Mouse (Mus musculus): ENCODE results near the gene Klk14. TPM values are rescaled to one million over a fixed set of nuclear protein-coding genes. Genes with fewer than 3 reads are reported as not detected.

Gene Klk14
- polyA plus RNA-seq (2014; fragmentation: Nextera tagmentation; extraction: Ambion mirVana), result not detected in 2 replicates

DNA sequence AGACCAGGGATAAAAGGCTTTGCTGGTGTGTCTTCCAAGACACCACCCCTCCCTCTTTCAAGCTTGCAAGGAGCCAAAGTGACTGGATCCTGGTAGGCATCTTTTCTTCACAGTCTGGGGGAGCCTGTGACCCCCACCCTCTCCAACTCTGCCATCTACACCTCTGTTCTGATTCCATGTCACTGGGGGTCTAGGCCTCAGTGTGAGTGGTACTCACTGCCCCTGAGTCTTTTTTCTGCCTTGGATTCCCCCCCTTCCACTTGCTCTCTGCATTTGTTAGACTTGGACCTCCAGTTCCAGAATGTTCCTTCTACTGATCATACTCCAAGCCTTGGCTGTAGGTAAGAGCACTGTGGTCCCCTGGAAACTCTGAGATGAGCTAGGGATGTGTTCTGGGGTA, at the start of gene Klk14:
Klk14 (plus strand) TSS at position 301 of the 400 bp plus-strand sequence.
- ATAC-seq (ENCODE audit: insufficient read depth) (no peak), DNase-seq (no peak)
- Histone ChIP-seq H3K4me1 (ENCODE audit: insufficient read depth) (no peaks in the 10 kb centered on the region), H3K36me3 (ENCODE audit: insufficient read depth) (no peaks in the 10 kb centered on the region), H3K9ac (no peak within 1 kb of the TSS), H3K27me3 (ENCODE audit: insufficient read depth, low read length) (no peaks in the 10 kb centered on the region), H3K27ac (ENCODE audit: low read depth) (no peak within 1 kb of the TSS), H3K4me3 (ENCODE audit: low read depth, low read length) (no peak within 1 kb of the TSS), H3K9me3 (ENCODE audit: low read depth, low read length) (no peaks in the 10 kb centered on the region), H3K4me2 (no peak within 1 kb of the TSS)
- no peak for TF ChIP-seq CTCF (IDR thresholded peaks at IDR 0.05; ENCODE audit: low read depth)

DNA sequence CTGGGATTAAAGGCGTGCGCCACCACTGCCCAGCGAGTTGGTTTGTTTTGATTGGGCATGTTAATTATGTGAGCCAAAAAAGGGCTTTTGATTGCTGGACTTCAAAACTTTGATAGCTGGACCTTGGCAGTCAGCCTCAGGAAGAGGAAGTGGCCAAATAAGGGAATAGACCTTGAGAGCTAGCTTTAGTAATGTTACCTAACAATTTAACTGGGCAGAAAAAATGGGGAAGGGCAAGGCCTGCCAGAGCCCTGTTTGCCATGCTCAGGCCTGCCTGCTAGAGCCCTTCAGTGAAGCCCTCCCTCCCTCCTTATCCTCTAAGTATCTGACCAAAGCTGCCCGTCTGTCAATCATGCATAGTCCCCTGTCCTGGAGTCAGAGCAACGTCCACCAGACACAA, 47.6 kb upstream of the Klk14 start:
- 71% methylated on average over 5 of the region's 5 CpGs for WGBS
- H3K27ac ChIP-seq (ENCODE audit: low read depth), result no peak overlapping the region

DNA sequence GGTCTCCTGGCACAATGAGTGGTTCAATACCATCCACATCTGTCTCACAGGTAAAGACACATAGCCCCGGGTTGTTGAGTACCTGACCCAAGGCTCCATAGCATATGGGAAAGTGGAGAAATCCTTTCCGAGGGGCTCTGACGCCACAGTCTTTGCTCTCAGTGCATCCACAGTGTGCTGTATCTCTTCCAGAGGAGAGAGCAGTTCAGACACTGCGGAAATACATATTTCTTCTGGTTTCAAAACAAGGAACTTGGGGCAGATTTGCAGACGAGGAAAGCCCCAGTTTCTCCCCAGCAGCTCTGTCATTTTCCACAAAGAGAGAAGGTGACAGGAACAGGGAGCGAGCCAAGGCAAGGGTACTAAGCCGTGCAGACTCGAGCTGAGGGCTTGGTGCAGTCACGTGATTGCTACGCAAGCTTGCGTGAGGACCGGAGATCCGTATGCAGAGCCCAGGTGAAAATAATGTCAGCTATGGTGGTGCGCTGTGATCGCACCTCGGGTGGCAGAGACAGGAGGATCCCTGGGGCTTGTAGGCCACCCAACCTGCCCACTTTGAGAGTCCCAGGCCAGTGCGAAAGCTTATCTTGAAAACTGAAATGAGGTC, 47.1 kb upstream of the Klk14 start:
- no peak overlapping the region for H3K9ac ChIP-seq
- 66% methylated on average over 17 of the region's 17 CpGs for WGBS
- no peak for ATAC-seq (ENCODE audit: insufficient read depth)

More for the DNA sequence above, 47.6 kb upstream of the Klk14 start:
- H3K9ac ChIP-seq, result no peak overlapping the region
- H3K4me3 ChIP-seq (ENCODE audit: low read depth, low read length), result no peak overlapping the region
- no peak for ATAC-seq (ENCODE audit: insufficient read depth)
- no peaks in the 10 kb centered on the region for H3K27me3 ChIP-seq (ENCODE audit: insufficient read depth, low read length)
- H3K4me1 ChIP-seq (ENCODE audit: insufficient read depth), result no peaks in the 10 kb centered on the region
- TF ChIP-seq CTCF (IDR thresholded peaks at IDR 0.05; ENCODE audit: low read depth), result no peak
- no peak overlapping the region for H3K4me2 ChIP-seq
- no peaks in the 10 kb centered on the region for H3K9me3 ChIP-seq (ENCODE audit: low read depth, low read length)
- H3K36me3 ChIP-seq (ENCODE audit: insufficient read depth), result no peaks in the 10 kb centered on the region
- no peak for DNase-seq

DNA sequence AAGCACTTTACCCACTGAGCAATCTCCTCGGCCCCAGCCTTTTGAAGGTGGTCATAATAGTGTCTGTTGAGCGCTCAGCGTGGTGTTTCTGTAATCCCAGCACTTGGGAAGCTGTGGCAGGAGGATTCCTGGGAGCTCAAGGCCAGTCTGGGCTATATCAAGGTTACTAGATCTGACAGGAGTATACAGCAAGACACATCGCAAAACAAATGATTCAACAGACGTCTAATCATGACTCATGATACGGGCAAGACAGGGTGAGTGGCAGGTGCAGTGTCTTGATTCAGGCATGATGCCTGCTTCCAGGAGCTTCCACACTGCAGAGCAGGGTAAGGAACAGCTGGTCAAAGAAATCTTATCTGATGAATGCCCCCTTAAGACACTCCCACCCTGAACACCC, 37.5 kb upstream of the Klk14 start:
- WGBS, result 85% methylated on average over 6 of the region's 6 CpGs
- no peak overlapping the region for H3K9ac ChIP-seq
- TF ChIP-seq CTCF (IDR thresholded peaks at IDR 0.05; ENCODE audit: low read depth), result no peak
- no peaks in the 10 kb centered on the region; the same call in 1 of the 2 replicates for H3K9me3 ChIP-seq (ENCODE audit: low read depth, low read length)
- no peak for ATAC-seq (ENCODE audit: insufficient read depth)
- H3K4me3 ChIP-seq (ENCODE audit: low read depth, low read length), result no peak overlapping the region
- no peaks in the 10 kb centered on the region for H3K4me1 ChIP-seq (ENCODE audit: insufficient read depth)
- no peak overlapping the region for H3K4me2 ChIP-seq
- no peak for DNase-seq
- no peak overlapping the region for H3K27ac ChIP-seq (ENCODE audit: low read depth)
- H3K36me3 ChIP-seq (ENCODE audit: insufficient read depth), result no peaks in the 10 kb centered on the region
- no peaks in the 10 kb centered on the region for H3K27me3 ChIP-seq (ENCODE audit: insufficient read depth, low read length)

More for the DNA sequence above, 47.1 kb upstream of the Klk14 start:
- no peak for TF ChIP-seq CTCF (IDR thresholded peaks at IDR 0.05; ENCODE audit: low read depth)
- H3K9me3 ChIP-seq (ENCODE audit: low read depth, low read length), result no peaks in the 10 kb centered on the region
- DNase-seq, result no peak
- no peaks in the 10 kb centered on the region for H3K36me3 ChIP-seq (ENCODE audit: insufficient read depth)
- no peak overlapping the region for H3K4me2 ChIP-seq
- H3K27ac ChIP-seq (ENCODE audit: low read depth), result no peak overlapping the region
- no peaks in the 10 kb centered on the region for H3K27me3 ChIP-seq (ENCODE audit: insufficient read depth, low read length)
- H3K4me3 ChIP-seq (ENCODE audit: low read depth, low read length), result no peak overlapping the region
- H3K4me1 ChIP-seq (ENCODE audit: insufficient read depth), result no peaks in the 10 kb centered on the region

DNA sequence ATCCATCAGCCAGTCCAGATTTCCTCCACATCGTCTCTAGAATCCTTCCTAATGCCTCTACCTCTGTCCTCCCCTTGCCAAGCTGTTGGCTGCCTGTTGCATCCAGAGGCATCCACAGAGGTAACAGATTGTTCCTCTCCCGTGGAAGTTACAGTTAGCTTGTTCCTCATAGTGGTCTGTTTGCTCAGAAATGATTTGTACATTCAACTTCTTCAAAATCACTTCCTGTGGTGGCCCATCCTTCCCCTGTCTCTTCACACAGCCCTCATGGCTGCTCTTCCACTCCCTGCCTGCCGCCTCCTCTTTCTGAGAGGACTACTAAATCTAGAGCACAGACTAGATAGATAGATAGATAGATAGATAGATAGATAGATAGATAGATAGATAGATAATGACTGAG, 35.7 kb upstream of the Klk14 start:
- no peaks in the 10 kb centered on the region for H3K27me3 ChIP-seq (ENCODE audit: insufficient read depth, low read length)
- H3K36me3 ChIP-seq (ENCODE audit: insufficient read depth), result no peaks in the 10 kb centered on the region
- no peak for DNase-seq
- no peak for ATAC-seq (ENCODE audit: insufficient read depth)
- 68% methylated on average over 3 of the region's 3 CpGs for WGBS
- no peak overlapping the region for H3K9ac ChIP-seq
- no peak overlapping the region for H3K27ac ChIP-seq (ENCODE audit: low read depth)
- H3K4me3 ChIP-seq (ENCODE audit: low read depth, low read length), result no peak overlapping the region
- no peaks in the 10 kb centered on the region for H3K4me1 ChIP-seq (ENCODE audit: insufficient read depth)
- no peak for TF ChIP-seq CTCF (IDR thresholded peaks at IDR 0.05; ENCODE audit: low read depth)
- H3K9me3 ChIP-seq (ENCODE audit: low read depth, low read length), result no peaks in the 10 kb centered on the region; the same call in 1 of the 2 replicates
- H3K4me2 ChIP-seq, result no peak overlapping the region

DNA sequence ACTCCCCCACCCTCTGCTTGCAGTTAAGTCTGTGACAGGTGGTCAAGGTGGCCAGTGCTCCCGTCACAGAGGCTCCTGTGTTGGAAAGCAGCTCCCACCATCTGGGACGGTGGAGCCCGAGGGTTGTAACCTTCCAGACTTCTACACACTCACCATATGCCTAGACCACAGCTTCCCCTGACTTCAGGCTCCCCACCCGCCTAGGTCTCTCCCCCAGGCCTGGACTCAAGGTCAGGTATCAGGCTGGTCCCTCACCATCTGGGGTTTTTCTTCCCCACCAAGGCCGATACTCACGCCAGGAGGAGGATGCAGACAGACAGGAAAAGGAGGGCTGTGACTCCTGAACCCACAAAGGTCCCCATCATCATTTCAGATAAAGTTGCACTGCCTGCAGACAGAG, 34.0 kb upstream of the Klk14 start:
- Histone ChIP-seq H3K9me3 (ENCODE audit: low read depth, low read length) (no peaks in the 10 kb centered on the region; the same call in 1 of the 2 replicates), H3K4me2 (no peak overlapping the region), H3K9ac (no peak overlapping the region), H3K4me1 (ENCODE audit: insufficient read depth) (no peaks in the 10 kb centered on the region), H3K27me3 (ENCODE audit: insufficient read depth, low read length) (no peaks in the 10 kb centered on the region), H3K36me3 (ENCODE audit: insufficient read depth) (no peaks in the 10 kb centered on the region), H3K27ac (ENCODE audit: low read depth) (no peak overlapping the region), H3K4me3 (ENCODE audit: low read depth, low read length) (no peak overlapping the region)
- TF ChIP-seq CTCF (IDR thresholded peaks at IDR 0.05; ENCODE audit: low read depth), result no peak
- no peak for DNase-seq
- no peak for ATAC-seq (ENCODE audit: insufficient read depth)
- WGBS, result 60% methylated on average over 6 of the region's 6 CpGs

DNA sequence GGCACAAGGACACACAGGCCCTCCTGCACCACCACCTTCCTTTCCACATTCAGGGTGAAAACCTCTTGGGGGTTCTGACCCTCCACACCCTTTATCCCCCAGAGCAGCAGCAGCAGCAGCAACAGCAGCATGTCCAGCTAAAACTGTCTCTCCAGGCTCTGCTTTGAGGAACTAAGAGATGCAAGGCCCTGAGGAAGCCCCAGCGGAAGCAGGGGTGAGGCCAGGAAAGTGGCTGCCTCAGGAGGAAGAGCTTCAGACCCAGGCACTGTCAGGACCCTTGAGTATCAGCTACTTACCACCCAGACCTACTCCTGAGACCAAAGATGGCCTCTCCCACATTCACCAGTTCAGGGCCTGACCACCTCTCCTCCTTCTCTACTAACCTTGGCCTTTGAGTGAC, 30.2 kb upstream of the Klk14 start, which contains the start of gene Siglece:
Siglece (minus strand) TSS at position 160 of the 400 bp plus-strand sequence.
- no peak for DNase-seq
- Histone ChIP-seq H3K4me3 (ENCODE audit: low read depth, low read length) (no peak within 1 kb of the TSS), H3K36me3 (ENCODE audit: insufficient read depth) (no peaks in the 10 kb centered on the region), H3K9ac (no peak within 1 kb of the TSS), H3K27me3 (ENCODE audit: insufficient read depth, low read length) (no peaks in the 10 kb centered on the region), H3K9me3 (ENCODE audit: low read depth, low read length) (no peaks in the 10 kb centered on the region), H3K27ac (ENCODE audit: low read depth) (no peak within 1 kb of the TSS), H3K4me2 (no peak within 1 kb of the TSS), H3K4me1 (ENCODE audit: insufficient read depth) (no peaks in the 10 kb centered on the region)
- ATAC-seq (ENCODE audit: insufficient read depth), result no peak
- WGBS, result 80% methylated on average over 1 of the region's 1 CpGs
- TF ChIP-seq CTCF (IDR thresholded peaks at IDR 0.05; ENCODE audit: low read depth), result no peak
